Mouse (Mus musculus) kidney, postnatal 4 days (tissue): ENCODE data around the gene Tmem253.

ENCODE experiments used
- DNase-seq, 2 experiments: peaks; one replicate each; pipeline ENCODE4 v3.0.0; 2021; ENCODE audit warnings: mixed read lengths in 2 of 2

The Tmem253 gene

DNA sequence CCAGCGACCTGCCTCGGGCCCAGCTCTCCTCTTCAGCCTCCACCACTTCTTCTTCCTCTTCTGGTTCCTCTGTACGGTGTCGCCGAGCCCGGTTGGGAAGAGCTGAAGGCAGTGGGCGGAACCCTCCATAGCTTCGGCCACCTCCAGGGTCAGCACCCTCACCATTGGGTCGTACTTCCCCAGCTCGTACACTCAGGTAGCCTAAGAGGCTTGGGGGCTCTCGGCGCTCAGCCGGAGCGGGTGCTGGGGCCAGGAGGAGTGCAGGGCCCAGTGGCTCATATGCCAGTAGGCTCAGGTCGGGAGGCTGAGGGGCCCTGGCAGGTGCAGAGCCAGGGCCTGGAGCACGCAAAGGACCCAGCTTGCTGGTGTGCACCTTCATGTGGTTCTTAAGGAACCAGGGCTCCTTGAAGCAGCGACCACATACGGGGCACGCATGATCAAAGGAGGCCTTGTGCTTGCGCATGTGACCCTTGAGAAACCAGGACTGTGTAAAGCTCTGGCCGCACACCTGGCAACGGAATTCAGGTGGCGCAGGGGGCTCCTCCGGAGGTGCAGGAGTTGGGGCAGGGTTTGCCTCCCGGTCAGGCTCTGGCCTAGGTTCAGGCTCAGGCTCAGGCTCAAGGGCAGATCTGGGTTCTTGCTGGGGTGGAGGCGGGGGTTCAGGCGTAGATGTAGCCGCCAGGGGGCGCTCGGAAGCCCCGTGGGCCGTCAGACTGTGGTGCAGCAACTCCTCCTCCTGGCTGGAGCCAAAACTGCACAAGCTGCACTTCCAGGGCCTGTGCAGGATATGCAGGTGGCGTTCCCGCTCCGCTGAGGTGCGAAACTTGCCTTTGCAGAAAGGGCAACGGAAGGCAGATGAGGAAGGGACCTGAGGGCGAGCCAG, 6.9 kb upstream of the Tmem253 start:
- DNase-seq, result peak; percentile 95

DNA sequence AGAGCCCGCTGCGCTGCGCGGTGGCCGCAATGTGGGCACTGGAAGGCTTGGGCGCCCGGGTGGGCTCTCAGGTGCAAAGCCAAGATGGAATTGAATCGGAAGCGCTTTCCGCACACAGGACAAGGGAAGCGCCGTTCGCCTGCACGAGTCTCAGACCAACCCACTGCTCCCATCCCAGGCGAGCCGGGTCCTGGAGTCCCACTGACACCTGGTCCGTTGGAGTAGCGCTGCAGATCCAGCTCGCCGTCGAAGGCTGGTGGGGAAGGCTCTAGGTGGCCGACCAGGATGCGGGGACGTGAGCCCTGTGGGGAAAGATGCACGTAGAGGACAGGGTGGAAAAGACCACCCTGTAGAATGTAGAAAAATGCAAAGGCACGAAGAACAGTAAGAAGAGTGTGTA, 6.1 kb upstream of the Tmem253 start:
- no peak for DNase-seq

DNA sequence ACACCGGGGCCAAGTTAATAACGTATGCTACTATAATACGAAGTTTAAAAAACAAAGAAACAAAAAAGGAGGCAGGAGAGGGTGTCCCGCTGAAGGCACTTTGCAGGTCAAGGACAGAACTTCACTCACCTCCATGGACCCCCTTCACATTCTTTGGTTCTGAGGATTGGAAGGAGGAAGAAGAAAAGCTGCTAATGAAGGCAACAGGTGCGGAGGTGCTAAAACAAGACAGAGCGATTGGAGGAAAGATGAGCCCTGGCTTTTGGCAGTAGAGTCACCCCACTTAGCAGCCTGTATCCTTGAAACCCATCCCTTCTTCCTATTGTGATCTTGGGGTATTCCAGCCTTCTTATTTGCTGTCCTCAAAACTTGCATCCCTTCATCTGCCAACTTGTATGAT, 5.6 kb upstream of the Tmem253 start:
- DNase-seq, result no peak

DNA sequence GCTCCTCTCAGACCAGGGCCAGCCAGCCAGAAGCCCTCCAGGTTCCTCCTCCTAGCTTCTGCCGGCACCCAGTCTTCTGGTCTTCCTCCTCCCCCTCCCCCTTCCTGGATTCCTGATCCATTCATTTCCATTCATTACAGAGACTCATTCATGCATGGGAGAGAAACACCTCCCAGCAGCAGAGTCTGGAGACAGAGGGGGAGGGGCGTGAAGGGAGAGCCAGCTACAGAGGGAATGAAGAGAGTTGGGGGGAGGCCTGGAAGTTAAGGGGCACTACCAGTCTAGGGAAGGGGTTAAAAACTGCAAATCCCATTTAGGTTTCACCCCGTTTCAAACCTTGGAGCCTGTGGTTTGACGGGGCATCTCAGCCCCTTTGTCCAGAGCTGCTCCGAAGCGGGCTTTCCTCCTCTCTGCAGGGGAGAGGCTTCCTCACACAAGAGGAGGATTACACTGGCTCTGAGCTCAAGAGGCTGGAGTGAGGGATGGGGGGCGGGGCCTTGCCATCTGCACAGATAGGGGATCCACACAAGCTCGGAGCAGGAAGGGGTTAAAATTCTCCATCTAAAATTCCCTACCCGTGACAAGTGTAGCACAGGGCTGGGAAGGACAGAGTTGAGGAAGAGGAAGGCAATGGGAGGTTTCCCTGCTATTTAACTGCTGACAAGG, 4.9 kb upstream of the Tmem253 start:
- peak; percentile 78 to 86 for DNase-seq

DNA sequence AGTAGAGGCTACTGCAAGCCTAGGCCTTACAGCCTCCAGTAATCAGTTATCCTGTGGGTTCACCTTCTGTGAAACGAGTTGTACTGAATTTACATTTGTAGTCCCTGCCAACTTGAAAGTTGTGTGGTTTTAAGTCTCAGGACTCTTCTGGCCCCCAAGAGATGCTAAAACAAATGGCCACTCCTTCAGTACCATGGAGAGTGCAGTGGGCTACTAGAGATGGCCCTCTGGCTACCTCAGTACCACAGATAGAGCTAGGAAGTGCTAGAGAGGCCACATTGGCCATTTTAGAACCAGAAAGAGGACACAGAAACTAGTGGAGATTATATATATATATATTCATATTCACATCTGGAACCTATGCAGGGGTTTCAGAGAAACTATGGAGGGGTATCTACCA, 3.8 kb upstream of the Tmem253 start:
- no peak for DNase-seq

DNA sequence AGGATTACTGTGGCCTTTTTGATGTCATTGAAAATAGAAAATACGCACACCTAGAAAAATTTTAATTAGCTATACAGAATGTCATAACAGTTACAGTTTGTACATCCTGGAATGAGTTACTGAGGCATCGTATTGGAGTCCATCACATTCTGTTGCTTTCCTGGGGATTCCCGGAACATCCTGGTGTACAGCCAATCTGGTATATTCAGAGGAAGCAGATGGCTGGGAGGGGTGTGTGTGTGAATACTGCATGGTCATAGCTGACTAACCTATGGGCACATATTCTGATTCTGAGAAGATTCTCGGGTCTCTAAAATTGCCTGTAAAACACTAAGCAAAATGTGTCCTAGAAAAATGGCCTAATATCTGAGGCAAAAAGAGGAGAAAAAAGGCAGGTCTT, 3.4 kb upstream of the Tmem253 start:
- DNase-seq, result no peak

DNA sequence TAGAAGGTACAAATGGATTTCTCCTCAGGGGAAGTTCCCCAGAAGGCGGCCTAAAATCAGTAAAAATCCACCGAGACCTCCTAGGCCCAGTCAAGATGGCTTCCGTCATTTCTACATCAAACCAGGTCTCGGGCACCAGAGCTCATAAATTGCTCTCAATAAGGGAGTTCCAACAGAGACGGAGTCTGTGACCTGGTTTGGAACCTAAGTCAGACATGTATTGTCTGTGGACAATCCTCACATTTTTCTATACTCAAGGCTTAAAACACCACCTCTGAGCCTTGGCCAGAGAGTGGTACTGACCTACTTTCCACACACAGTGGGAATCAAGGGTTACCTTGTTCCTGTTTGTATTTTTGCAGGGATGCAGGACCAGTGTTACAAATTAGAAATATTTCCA, 2.9 kb upstream of the Tmem253 start:
- no peak for DNase-seq

DNA sequence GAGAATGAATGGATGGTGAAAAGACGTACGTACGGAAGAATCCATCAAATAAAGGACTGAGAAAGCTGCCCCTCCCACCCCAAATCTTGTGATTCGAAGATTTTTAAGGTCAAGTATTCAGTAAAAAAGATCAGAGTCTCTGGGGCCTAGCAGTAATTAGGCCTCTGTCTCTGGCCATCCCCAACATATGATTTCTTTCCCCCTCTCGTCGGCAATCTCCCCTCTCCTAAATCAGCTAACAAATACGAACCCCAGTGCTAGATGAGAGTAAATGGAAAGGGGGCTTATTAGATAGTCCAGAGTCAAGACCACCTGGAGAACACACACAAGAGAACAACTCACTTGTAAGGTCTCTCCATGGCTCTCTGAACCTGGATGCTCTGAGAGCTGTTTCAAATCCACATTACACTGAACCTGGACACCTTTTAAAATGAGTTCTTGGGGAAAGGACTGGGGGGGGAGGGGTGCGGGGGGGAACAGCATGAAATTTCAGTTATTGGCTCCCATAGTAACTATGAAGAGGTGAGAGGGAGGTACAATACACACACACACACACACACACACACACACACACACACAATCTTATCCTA, 2.3 kb upstream of the Tmem253 start:
- DNase-seq, result no peak

DNA sequence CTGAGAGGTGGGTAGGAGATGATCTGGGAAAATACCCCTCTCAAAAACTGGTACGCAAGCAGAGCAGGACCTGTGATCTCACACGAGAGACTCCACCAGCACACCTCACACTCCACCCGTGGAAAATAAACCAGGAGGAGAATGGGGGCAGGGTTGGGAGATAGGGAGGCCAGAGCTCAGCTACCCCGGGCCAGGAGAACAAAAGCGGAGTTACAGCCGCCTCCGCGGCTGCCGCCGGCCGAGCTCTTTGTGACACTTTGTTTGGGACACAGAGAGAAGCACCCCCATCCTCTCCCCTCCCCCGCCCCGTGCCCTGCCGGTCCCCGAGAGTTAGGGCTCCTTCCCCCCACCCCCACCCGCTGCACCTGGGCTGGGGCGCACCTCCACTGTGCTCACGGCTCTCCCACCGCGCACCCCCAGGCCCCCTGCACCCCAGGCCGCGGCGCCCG, 1.7 kb upstream of the Tmem253 start:
- peak; percentile 64 to 70 for DNase-seq

DNA sequence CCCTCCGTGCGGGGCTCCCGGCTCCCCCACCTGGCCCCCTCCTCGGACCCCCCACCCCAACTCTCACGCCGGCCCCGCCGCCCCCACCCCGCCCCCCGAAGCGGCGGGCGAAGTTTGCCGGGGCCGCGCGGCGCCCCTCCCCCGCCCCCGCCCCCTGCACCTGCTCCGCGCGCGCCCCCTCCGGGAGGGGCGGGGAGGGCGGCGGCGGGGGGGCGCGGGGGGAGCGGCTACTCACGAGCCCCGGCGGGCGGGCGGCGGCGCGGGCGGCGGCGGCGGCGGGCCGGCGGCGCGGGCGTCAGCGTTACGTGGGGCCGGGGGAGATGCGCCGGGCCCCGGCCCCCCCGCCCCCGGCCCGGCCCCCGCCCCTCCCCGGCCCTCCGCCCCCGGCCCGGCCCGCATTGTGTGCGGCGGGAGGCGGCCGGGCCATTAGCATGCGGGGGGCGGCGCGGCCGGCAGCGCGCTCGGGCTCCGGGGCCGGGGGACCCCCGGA, 1.1 kb upstream of the Tmem253 start:
- DNase-seq, result no peak

DNA sequence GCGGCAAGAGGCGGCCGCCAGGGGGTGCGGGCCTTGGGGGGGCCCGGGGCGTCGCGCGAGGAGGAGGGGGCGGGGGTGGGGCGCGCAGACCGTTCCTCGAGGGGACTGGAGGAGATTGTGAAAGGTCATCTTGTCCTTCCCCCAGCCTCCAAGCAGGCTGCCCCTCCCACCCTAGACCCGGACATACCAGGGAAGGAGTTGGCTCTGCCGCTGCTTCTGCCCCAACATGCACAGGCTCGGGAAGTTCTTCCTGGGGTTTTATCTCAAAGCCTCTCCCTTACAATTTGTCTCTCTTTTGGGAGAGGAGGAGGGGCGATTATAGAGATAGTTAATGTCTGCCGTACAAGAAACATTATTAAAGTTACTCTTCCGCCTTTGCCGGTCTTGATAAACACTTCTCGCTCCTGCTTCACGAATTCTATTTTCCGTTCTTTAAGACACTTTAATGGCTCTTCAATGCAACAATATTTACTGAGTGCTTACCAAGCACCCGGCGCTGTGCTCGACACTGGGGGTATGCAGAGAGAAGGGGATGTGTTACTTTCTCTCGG, 622 bp upstream of the Tmem253 start:
- peak; percentile 74 to 83 for DNase-seq

DNA sequence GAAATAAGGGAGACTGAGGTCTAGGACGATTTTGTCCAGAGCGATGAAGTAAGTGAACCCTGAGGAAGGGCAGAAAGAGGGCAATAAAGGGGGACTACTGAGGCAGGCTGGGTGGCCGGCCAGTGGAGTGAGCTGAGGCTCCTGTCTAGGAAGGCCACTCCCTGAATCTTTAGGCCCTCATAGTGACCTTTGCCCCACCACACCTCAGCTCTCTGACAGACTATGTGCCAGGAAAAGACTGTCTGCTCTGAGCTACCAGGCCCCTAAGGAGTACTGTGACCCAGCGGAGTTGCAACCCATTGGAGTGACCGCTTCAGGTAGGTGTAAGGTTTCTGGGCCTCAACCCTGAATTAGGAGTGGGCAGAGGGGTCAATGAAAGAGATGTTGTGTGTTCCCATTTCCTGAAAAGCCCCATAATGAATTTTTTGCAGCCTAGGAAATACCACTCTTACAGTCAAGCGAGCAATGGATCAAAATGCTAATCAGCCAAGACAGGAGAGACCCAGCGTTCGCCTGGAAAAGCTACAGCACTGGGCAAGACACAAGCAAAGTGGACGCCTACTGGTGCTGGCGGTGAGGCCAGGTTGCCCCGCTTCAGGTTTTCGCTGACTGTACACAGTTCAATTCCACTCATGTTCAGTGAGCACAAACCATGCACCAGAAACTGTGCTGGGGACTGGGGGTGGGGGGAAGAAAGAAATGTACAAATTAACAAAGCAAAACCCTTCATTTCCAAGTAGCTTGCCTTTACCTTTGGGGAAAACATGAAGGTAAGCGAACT, 1.4 kb downstream of the Tmem253 start:
- DNase-seq, result peak in 1 of 2 experiments; percentile 38

DNA sequence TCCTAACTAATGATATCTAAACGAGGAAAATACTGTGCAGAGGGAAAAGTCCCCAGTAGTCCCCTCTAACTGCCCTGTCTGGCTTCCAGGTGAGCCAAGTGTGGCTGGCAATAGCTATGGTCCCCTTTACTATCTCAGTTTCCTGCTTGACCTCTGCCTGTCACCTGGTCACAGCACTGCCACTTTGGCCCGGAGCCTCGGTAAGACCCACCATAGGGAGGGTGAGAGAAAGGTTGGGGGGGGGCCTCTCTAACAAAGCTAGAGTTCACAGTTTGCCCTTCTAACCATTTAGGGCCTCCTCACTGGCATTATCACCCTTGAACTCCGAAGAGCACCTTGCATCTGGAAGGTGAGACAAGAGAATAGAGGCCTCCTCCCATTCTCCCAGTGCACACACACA, 2.2 kb downstream of the Tmem253 start:
- DNase-seq, result no peak

DNA sequence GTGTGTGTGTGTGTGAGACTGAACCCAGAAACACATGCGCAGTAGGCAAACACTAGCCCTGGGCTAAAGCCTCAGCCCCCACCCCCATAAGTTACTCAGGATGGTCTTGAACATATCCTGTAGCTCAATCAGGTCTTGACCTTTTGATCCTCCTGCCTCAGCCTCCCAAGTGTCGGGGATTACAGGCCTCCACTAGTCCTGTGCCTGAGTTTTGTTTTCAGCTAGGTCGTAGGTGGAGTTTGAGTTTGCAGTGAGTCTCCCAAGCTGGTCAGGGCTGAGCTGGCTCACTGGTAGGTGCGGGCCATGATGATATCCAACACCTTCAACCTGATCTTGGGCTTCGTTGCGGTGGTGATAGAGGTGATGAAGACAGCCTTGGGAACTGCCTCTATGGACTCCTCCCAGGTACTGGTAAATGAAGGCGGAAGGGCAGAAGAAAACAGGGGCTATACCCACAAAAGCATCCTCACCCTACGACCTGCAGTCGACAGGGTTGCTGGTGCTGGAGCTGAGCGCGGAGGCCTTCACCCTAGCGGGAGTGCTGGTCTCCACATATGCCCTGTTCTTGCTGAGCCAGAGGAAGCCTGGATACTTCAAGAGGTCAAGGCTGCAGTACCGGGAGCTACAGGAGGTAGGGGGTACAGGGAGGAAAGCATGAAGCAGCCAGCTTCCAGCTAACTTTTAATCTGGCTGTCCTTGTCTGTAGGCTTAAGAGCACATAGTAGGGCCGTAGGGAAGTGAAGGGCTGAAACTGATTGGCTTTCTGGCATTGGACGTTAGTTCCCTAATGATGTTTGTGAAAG, 3.0 kb downstream of the Tmem253 start:
- DNase-seq, result no peak

DNA sequence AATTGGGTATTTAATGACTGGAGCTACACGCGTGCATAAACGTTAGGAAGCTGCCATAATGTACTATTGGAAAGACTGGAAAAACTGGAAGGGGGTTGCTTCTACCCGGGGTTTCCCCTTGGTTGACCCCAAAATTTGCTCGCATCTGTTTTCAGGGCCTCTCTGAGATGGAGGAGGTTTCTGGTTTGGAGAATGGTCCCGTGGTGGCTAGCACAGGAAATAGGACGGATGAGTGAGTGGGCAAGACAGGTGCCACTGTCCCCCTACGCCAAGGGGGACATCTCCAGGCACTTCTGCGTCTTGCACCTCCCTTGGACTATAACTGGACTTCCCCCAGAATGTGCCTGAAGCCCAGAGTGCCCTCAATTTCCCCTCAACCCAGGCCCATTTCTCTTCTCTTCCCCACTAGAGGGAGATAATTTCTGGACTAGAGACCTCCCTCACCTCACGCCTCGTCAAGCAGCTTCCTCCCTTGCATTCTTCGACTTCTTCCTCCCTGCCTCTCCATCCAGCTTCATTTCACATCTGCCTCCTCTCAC, 3.7 kb downstream of the Tmem253 start:
- DNase-seq, result no peak

DNA sequence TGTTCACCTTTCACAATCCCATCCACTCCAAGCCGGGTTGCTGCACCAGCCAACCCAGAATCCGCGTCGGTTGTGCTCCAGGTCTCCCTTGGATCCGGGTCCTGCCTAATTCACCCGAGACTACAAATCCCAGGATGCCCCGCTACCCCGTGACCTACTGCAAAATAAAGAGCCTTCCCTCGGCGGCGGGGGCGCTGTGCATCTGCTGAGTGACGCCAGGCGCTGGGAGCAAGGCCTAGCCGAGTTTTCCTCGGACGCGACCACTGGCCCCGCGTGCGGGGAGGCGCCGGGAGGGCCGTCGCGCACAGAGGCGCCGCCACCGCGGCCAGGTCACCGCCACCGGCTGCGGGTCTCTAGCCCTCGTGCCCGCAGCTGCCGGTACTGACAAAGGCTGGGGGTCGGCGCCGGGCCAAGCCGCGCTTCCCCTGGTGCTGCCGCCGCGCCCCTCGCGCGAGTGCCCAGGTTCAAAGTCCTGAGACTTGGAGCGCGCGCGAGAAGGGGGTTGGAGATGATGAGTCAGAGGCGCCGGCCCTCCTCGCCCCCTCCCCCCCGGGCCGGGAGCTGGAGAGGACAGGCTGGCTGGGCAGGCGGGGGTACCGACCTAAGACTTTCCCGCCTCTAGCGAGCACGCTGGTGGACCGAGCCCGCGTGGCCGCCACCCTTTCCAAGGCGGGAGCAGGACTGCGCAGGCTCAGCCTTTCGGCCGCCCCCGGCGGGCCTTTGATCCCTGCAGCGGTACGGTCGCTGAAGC, 4.3 kb downstream of the Tmem253 start:
- DNase-seq, result peak; percentile 98 to 99

DNA sequence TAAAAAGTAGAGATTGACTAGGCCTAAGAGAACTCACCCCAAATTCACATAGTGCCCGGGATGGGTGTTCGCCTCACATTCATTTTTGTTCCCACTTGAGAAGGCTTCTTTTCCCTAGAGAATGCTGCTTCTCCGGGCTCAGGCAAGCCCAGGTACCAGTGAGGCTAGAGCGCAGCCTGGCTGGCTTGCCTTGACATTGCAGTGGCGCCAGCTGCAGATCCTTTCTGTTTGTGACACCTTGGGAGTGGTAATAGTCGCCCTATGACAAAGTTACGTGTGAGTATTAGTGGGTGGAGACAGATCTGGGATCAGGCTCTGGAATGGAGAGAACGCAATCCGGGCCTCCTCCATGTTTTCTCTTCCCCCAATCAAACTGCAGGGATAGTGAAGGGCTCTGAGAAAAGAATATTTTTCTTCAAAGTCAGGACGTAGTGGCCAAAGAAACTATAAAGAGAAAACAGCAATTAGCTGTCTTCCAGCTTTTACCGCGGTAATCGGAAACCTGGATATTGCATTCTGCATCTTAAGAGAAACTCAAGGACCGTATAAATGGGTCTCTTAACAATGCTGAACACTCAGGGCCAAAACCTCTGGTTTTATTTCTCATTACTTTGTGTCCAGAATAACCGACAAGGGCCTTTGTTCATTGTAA, 5.2 kb downstream of the Tmem253 start, which contains the start of gene Zfp219:
Gene Zfp219, minus strand, starts transcription at position 248 of the 652 bp plus-strand sequence.
- peak; percentile 80 to 89 for DNase-seq

DNA sequence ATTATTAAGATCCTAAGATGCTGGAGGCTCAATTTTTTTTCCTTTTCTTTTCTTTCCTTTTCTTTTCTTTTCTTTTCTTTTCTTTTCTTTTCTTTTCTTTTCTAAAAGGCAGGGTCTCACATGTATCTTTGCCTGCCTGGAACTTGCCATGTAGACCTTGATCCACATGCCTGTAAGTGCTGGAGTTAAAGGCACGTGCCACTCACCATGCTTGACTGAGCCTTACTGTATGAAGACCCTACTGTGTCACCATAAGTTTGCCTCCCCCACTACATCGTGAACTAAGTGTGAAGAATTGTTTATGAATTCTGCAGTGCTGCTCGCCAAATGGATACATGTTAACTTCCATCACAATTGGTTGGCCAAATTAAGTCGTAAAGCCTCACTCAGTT, 5.7 kb downstream of the Tmem253 start:
- DNase-seq, result no peak

DNA sequence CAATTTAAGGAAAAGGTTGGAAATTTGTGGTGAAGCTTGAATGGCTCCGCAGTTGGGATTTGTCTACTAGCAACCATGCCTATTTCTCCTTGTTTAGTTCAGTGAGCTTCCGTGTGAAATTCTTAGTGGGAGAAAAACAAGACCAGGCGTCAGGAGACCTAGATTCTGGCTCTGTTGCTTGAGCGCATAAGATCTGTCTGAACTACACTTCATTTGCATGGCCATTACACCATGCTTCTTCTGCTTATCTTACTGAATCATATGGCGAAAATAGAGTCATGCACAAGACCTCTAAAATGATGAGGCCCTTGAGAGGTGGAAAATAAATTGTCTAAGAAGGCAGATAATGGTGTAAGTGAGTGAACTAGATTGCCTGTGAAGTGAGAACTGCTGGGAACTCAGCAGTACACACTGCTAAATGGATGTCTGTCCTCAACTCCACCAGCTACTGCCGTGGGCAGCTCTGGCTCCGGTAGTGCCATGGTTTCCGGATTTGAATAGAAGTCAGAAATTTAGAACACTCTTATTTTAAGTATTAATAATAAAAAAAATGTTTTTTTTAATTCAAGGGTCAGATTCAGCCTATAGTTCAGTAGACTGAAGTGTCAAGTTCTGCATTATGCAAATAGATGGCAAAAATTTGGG, 6.2 kb downstream of the Tmem253 start:
- DNase-seq, result no peak
